Mouse (Mus musculus): ENCODE measurements around the gene 1700009N14Rik. TPM values are rescaled to one million over a fixed set of nuclear protein-coding genes. Genes with fewer than 3 reads are reported as not detected.

Gene 1700009N14Rik
- polyA plus RNA-seq (2015; fragmentation: Nextera tagmentation; extraction: Ambion mirVana) = 0.12 and 0.24 TPM in 2 replicates

- Histone ChIP-seq H3K4me1 (replicated peaks; ENCODE audit: control insufficient read depth, insufficient read depth, low read length) (no peaks in the 10 kb centered on the region), H3K4me2 (replicated peaks; ENCODE audit: low read depth) (no peak within 1 kb of the TSS), H3K36me3 (ENCODE audit: control insufficient read depth, insufficient read depth) (no peaks in the 10 kb centered on the region), H3K9ac (ENCODE audit: low read depth, low read length) (no peak within 1 kb of the TSS), H3K27me3 (replicated peaks; ENCODE audit: control insufficient read depth, insufficient read depth, low read length) (no peaks in the 10 kb centered on the region), H3K4me3 (ENCODE audit: low read depth, low read length) (no peak within 1 kb of the TSS), H3K9me3 (ENCODE audit: control insufficient read depth) (no peaks in the 10 kb centered on the region), H3K27ac (ENCODE audit: low read depth, low read length) (no peak within 1 kb of the TSS)
- ATAC-seq = no peak
- no peak for TF ChIP-seq CTCF (IDR thresholded peaks at IDR 0.05; ENCODE audit: low read depth)
- 59% methylated on average over 3 of the region's 3 CpGs for WGBS
Measured at GRCm38 (mm10) chr4:39450069-39450468, at the start of gene 1700009N14Rik. Gene 1700009N14Rik, plus strand, starts transcription at chr4:39450295.

- H3K27me3 ChIP-seq (replicated peaks; ENCODE audit: control insufficient read depth, insufficient read depth, low read length) = no peaks in the 10 kb centered on the region
- 72% methylated on average over 2 of the region's 2 CpGs for WGBS
Measured at GRCm38 (mm10) chr4:39437870-39438367, 12.2 kb upstream of the 1700009N14Rik start.

GRCm38 (mm10) chr4:39474291-39474690, 24.2 kb downstream of the 1700009N14Rik start:
- Histone ChIP-seq H3K9ac (ENCODE audit: low read depth, low read length) (no peak overlapping the region), H3K36me3 (ENCODE audit: control insufficient read depth, insufficient read depth) (no peaks in the 10 kb centered on the region), H3K27me3 (replicated peaks; ENCODE audit: control insufficient read depth, insufficient read depth, low read length) (no peaks in the 10 kb centered on the region), H3K4me3 (ENCODE audit: low read depth, low read length) (no peak overlapping the region), H3K27ac (ENCODE audit: low read depth, low read length) (no peak overlapping the region), H3K4me1 (replicated peaks; ENCODE audit: control insufficient read depth, insufficient read depth, low read length) (no peaks in the 10 kb centered on the region), H3K4me2 (replicated peaks; ENCODE audit: low read depth) (no peak overlapping the region), H3K9me3 (ENCODE audit: control insufficient read depth) (no peaks in the 10 kb centered on the region)
- no peak for TF ChIP-seq CTCF (IDR thresholded peaks at IDR 0.05; ENCODE audit: low read depth)
- no peak for ATAC-seq
- 88% methylated on average over 2 of the region's 2 CpGs for WGBS

More at GRCm38 (mm10) chr4:39437870-39438367, 12.2 kb upstream of the 1700009N14Rik start:
- H3K27ac ChIP-seq (ENCODE audit: low read depth, low read length) = no peak overlapping the region
- H3K4me3 ChIP-seq (ENCODE audit: low read depth, low read length) = no peak overlapping the region
- no peaks in the 10 kb centered on the region for H3K9me3 ChIP-seq (ENCODE audit: control insufficient read depth)
- TF ChIP-seq CTCF (IDR thresholded peaks at IDR 0.05; ENCODE audit: low read depth) = no peak
- H3K4me1 ChIP-seq (replicated peaks; ENCODE audit: control insufficient read depth, insufficient read depth, low read length) = no peaks in the 10 kb centered on the region
- no peak overlapping the region for H3K9ac ChIP-seq (ENCODE audit: low read depth, low read length)
- no peaks in the 10 kb centered on the region for H3K36me3 ChIP-seq (ENCODE audit: control insufficient read depth, insufficient read depth)
- no peak for ATAC-seq
- H3K4me2 ChIP-seq (replicated peaks; ENCODE audit: low read depth) = no peak overlapping the region

- H3K27me3 ChIP-seq (replicated peaks; ENCODE audit: control insufficient read depth, insufficient read depth, low read length) = no peaks in the 10 kb centered on the region
- no peaks in the 10 kb centered on the region for H3K4me1 ChIP-seq (replicated peaks; ENCODE audit: control insufficient read depth, insufficient read depth, low read length)
- TF ChIP-seq CTCF (IDR thresholded peaks at IDR 0.05; ENCODE audit: low read depth) = no peak
- no peak overlapping the region for H3K27ac ChIP-seq (ENCODE audit: low read depth, low read length)
- WGBS = 66% methylated on average over 8 of the region's 8 CpGs
- ATAC-seq = no peak
- H3K4me2 ChIP-seq (replicated peaks; ENCODE audit: low read depth) = no peak overlapping the region
- H3K36me3 ChIP-seq (ENCODE audit: control insufficient read depth, insufficient read depth) = no peaks in the 10 kb centered on the region
- H3K9me3 ChIP-seq (ENCODE audit: control insufficient read depth) = no peaks in the 10 kb centered on the region
- H3K4me3 ChIP-seq (ENCODE audit: low read depth, low read length) = no peak overlapping the region
- H3K9ac ChIP-seq (ENCODE audit: low read depth, low read length) = no peak overlapping the region
Measured at GRCm38 (mm10) chr4:39486393-39486792, 36.3 kb downstream of the 1700009N14Rik start.

GRCm38 (mm10) chr4:39493596-39493995, 43.5 kb downstream of the 1700009N14Rik start:
- no peak overlapping the region for H3K27ac ChIP-seq (ENCODE audit: low read depth, low read length)
- no peak for TF ChIP-seq CTCF (IDR thresholded peaks at IDR 0.05; ENCODE audit: low read depth)
- no peaks in the 10 kb centered on the region for H3K4me1 ChIP-seq (replicated peaks; ENCODE audit: control insufficient read depth, insufficient read depth, low read length)
- ATAC-seq = no peak
- H3K36me3 ChIP-seq (ENCODE audit: control insufficient read depth, insufficient read depth) = no peaks in the 10 kb centered on the region
- WGBS = 67% methylated on average over 1 of the region's 1 CpGs
- no peaks in the 10 kb centered on the region for H3K27me3 ChIP-seq (replicated peaks; ENCODE audit: control insufficient read depth, insufficient read depth, low read length)
- H3K9me3 ChIP-seq (ENCODE audit: control insufficient read depth) = no peaks in the 10 kb centered on the region
- H3K4me2 ChIP-seq (replicated peaks; ENCODE audit: low read depth) = no peak overlapping the region
- no peak overlapping the region for H3K4me3 ChIP-seq (ENCODE audit: low read depth, low read length)
- no peak overlapping the region for H3K9ac ChIP-seq (ENCODE audit: low read depth, low read length)

GRCm38 (mm10) chr4:39495875-39496274, 45.8 kb downstream of the 1700009N14Rik start:
- no peaks in the 10 kb centered on the region for H3K27me3 ChIP-seq (replicated peaks; ENCODE audit: control insufficient read depth, insufficient read depth, low read length)
- ATAC-seq = no peak
- no peaks in the 10 kb centered on the region for H3K4me1 ChIP-seq (replicated peaks; ENCODE audit: control insufficient read depth, insufficient read depth, low read length)
- TF ChIP-seq CTCF (IDR thresholded peaks at IDR 0.05; ENCODE audit: low read depth) = no peak
- no peak overlapping the region for H3K9ac ChIP-seq (ENCODE audit: low read depth, low read length)
- H3K4me3 ChIP-seq (ENCODE audit: low read depth, low read length) = no peak overlapping the region
- no peaks in the 10 kb centered on the region for H3K9me3 ChIP-seq (ENCODE audit: control insufficient read depth)
- H3K36me3 ChIP-seq (ENCODE audit: control insufficient read depth, insufficient read depth) = no peaks in the 10 kb centered on the region
- WGBS = 64% methylated on average over 1 of the region's 1 CpGs
- no peak overlapping the region for H3K4me2 ChIP-seq (replicated peaks; ENCODE audit: low read depth)
- no peak overlapping the region for H3K27ac ChIP-seq (ENCODE audit: low read depth, low read length)

Data from intestine, postnatal 0 days (tissue).